Mouse (Mus musculus) lung, embryonic 14.5 days (tissue): ENCODE measurements around the gene Dyx1c1. TPM values are rescaled to one million over a fixed set of nuclear protein-coding genes. Genes with fewer than 3 reads are reported as not detected.

Experiments used
- ATAC-seq: fragments of 200-750 bp; cut with Nextera tagmentation; 2 replicates; pipeline ENCODE4 v1.8.0; 2017; ENCODE audit warnings: mild to moderate bottlenecking, moderate TSS enrichment, moderate library complexity; ENCODE audit not compliant: insufficient read depth
- DNase-seq: peaks from one replicate; pipeline ENCODE4 v3.0.0-alpha.2; 2015
- H3K27ac ChIP-seq: fragments of 300-500 bp; sonication (generic); 2 replicates; pipeline ENCODE4 v1.5.1; 2014; ENCODE audit warnings: low read depth, mild to moderate bottlenecking, moderate library complexity
- H3K27me3 ChIP-seq: fragments of 300-500 bp; sonication (generic); 2 replicates; pipeline ENCODE4 v1.6.1; 2014; ENCODE audit warnings: low read length, control low read depth; ENCODE audit not compliant: insufficient read depth
- H3K36me3 ChIP-seq: fragments of 300-500 bp; sonication (generic); 2 replicates; pipeline ENCODE4 v1.6.1; 2014; ENCODE audit warnings: control low read depth; ENCODE audit not compliant: insufficient read depth
- H3K4me1 ChIP-seq: fragments of 300-500 bp; sonication (generic); 2 replicates; pipeline ENCODE4 v1.6.1; 2014; ENCODE audit warnings: antibody characterized with exemption, control low read depth; ENCODE audit not compliant: insufficient read depth
- H3K4me2 ChIP-seq: fragments of 300-500 bp; sonication (generic); 2 replicates; pipeline ENCODE4 v1.6.1; 2014; ENCODE audit warnings: mild to moderate bottlenecking
- H3K4me3 ChIP-seq: fragments of 300-500 bp; sonication (generic); 2 replicates; pipeline ENCODE4 v1.5.1; 2014; ENCODE audit warnings: low read depth, low read length
- H3K9ac ChIP-seq: fragments of 300-500 bp; sonication (generic); 2 replicates; pipeline ENCODE4 v1.6.1; 2014
- H3K9me3 ChIP-seq: fragments of 300-500 bp; sonication (generic); 2 replicates; pipeline ENCODE4 v1.6.1; 2016; ENCODE audit warnings: low read depth, low read length, control low read depth
- CTCF ChIP-seq: IDR thresholded peaks from 2 replicates; pipeline ENCODE4 v1.5.1; 2016; ENCODE audit warnings: antibody characterized with exemption, low read depth
- WGBS: fragments of 180-500 bp; shearing (Covaris S2); extraction: QIAGEN DNeasy Blood & Tissue Kit; methylation state at CpG from one replicate; pipeline ENCODE4 v1.1.7; 2014; 5-methylcytosine and 5-hydroxymethylcytosine counted together
- polyA plus RNA-seq: library from polyadenylated mRNA; unstranded; fragments of >200 nt; fragmentation: Nextera tagmentation; extraction: Ambion mirVana; gene quantifications from 2 replicates; pipeline ENCODE4 v1.2.1, GENCODE M21; 2014

Dyx1c1 gene
- polyA plus RNA-seq = 1.2 and 1.3 TPM in 2 replicates

DNA sequence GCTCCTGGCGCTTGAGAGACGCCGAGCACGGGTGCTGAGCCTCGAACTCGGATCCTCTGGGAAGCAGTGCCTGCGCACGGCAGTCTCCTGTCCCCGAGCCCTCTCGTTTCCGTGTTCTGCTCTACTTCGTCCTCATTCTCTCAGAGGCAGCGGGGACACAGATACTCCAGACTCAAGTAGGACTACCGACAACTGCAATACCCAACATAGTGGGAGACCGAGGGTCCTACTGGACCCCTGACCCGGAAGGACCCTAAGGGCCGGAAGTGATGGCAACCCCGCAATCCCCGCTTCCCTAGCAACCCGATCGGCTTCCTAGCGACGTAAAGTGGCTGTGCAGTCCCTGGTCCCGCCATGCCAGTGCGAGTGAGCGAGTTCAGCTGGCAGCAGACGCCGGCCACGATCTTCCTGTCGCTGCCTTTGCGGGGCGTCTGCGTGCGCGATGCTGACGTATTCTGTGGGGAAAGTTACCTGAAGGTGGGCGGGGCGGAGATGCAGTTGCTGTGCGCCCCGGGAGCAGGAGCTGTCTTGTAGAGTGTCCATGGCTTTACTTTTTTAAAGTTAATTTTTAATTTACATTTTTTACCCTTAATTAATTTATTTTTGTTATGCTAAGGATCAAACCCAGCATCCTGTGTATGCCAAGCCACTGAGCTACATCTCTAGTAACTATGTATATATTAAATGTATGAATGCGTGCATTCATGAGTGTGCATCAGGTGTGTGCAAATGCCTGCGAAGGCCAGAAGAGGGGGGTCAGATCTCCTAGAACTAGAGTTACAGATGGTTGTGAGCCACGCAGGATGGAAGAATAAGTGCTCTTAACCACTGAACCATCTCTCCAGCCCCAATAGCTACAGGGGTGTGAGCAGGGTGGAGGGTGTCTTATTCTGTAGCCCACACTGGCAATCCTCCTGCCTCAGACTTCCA lies at the start of gene Dyx1c1, which contains the start of gene Gm44503:
Gene Dyx1c1 (plus strand): TSS at position 265 of the 930 bp plus-strand sequence.
Gene Gm44503 (plus strand): TSS at position 332 of the 930 bp plus-strand sequence.
- DNase-seq = peak; percentile 93
- H3K27ac ChIP-seq = peak within 1 kb of the TSS; percentile 50; the same call in 1 of the 2 replicates
- no peaks in the 10 kb centered on the region for H3K9me3 ChIP-seq
- H3K36me3 ChIP-seq = no peaks in the 10 kb centered on the region
- 1% methylated on average over 43 of the region's 43 CpGs for WGBS
- peak within 1 kb of the TSS; percentile 69 for H3K4me2 ChIP-seq
- peak within 1 kb of the TSS; percentile 68 for H3K4me3 ChIP-seq
- peak; percentile 42 for TF ChIP-seq CTCF
- ATAC-seq = peak; percentile 94
- no peaks in the 10 kb centered on the region for H3K27me3 ChIP-seq
- H3K4me1 ChIP-seq = peaks cover 4% of the 10 kb centered on the region; the same call in 1 of the 2 replicates
- H3K9ac ChIP-seq = peak within 1 kb of the TSS; percentile 63

DNA sequence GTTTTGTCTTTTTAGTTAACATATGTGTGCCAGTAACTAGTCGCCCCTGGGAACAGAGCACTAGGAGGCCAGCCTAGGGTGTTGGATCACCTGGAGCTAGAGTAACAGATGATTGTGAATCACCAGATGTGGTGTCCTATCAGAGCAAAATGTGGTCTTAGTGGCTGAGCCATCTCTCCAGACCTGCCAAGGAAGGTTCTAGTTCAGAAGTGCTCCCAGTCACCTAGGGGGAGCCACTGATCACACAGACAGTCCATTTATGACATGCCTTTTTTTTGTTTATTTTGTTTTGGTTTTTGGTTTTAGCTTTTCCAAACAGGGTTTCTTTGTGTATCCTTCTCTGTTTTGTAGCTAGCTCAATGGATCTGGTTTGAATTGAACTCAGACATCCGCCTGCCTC lies 47.2 kb upstream of the Dyx1c1 start:
- no peak overlapping the region for H3K27ac ChIP-seq
- H3K36me3 ChIP-seq = no peaks in the 10 kb centered on the region
- no peak overlapping the region for H3K4me2 ChIP-seq
- no peaks in the 10 kb centered on the region for H3K9me3 ChIP-seq
- ATAC-seq = no peak
- DNase-seq = no peak
- 94% methylated on average over 2 of the region's 2 CpGs for WGBS
- no peaks in the 10 kb centered on the region for H3K27me3 ChIP-seq
- H3K9ac ChIP-seq = no peak overlapping the region
- TF ChIP-seq CTCF = no peak
- H3K4me3 ChIP-seq = no peak overlapping the region
- H3K4me1 ChIP-seq = no peaks in the 10 kb centered on the region

DNA sequence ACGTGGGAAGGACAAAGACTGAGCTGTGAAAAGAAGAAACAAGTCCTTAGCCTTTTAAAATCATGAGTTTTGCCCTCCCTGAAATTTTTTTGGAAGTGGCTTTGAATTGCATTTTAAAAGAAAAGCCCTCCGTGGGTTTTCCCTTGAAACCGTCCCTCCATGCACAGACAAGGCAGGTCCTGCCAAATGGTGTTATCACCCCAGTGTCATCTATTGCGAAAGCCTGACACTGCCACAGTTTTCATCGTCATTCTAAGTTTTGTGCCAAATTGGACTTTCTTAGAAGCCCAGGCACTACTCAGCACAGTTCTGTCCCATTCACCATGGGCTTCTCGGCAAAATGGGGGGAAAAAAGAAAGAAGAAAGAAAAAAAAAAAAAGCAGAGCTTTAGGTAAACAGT lies 45.0 kb upstream of the Dyx1c1 start:
- Histone ChIP-seq H3K4me2 (peak overlapping the region; percentile 48), H3K36me3 (no peaks in the 10 kb centered on the region), H3K27ac (no peak overlapping the region; the same call in 1 of the 2 replicates), H3K27me3 (no peaks in the 10 kb centered on the region), H3K4me3 (no peak overlapping the region), H3K4me1 (no peaks in the 10 kb centered on the region), H3K9me3 (no peaks in the 10 kb centered on the region), H3K9ac (no peak overlapping the region)
- ATAC-seq (peak; percentile 70; the same call in 1 of the 2 replicates), DNase-seq (peak; percentile 77)
- WGBS = 35% methylated on average over 6 of the region's 6 CpGs
- no peak for TF ChIP-seq CTCF

DNA sequence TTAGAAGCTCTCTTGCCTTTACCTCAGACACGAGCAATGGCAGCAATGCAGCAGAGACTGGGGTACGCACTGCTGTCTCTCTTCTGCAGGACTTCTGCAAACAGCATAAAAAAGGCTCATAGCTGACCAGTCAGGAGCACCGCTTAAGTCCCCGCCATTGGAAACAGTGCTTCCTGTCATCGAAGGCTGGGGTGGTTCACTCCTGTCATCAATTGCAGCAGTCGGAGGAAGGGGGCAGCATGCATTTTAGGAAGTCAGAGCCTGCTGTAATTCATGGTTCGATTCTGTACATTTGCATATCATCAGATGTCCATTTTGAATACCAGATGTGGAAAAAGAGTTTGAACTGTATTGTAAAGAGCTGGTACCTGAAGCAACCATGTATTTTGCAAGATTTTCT lies 42.9 kb upstream of the Dyx1c1 start:
- Histone ChIP-seq H3K9me3 (no peaks in the 10 kb centered on the region), H3K4me1 (no peaks in the 10 kb centered on the region), H3K27me3 (no peaks in the 10 kb centered on the region), H3K4me3 (no peak overlapping the region), H3K36me3 (no peaks in the 10 kb centered on the region), H3K4me2 (no peak overlapping the region), H3K9ac (no peak overlapping the region), H3K27ac (no peak overlapping the region)
- no peak for TF ChIP-seq CTCF
- WGBS = 56% methylated on average over 7 of the region's 7 CpGs
- DNase-seq = peak; percentile 20
- no peak for ATAC-seq

DNA sequence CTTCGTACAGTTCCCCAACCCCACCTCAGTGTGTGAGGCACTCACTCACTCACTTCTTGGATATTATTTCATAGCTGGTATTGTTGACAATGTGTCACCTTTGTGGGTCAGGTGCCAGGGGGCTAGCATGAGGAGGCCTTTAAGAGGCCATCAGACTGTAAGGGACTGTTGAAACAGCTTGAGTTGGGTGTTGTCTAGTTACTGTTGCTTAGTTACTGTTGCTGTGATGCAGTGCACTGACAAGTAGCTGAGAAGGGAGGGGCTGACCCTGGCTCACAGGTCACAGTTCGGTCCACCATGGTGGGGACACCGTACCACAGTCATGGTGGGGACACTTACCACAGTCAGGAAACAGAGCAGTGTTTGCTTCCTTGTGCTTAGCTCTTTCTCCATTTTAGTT lies 35.5 kb upstream of the Dyx1c1 start:
- Histone ChIP-seq H3K9ac (no peak overlapping the region), H3K4me1 (peaks cover 6% of the 10 kb centered on the region; the same call in 1 of the 2 replicates), H3K4me2 (no peak overlapping the region), H3K36me3 (no peaks in the 10 kb centered on the region), H3K27me3 (no peaks in the 10 kb centered on the region), H3K4me3 (no peak overlapping the region), H3K27ac (no peak overlapping the region), H3K9me3 (no peaks in the 10 kb centered on the region)
- TF ChIP-seq CTCF = no peak
- 86% methylated on average over 3 of the region's 3 CpGs for WGBS
- DNase-seq = no peak
- ATAC-seq = no peak

DNA sequence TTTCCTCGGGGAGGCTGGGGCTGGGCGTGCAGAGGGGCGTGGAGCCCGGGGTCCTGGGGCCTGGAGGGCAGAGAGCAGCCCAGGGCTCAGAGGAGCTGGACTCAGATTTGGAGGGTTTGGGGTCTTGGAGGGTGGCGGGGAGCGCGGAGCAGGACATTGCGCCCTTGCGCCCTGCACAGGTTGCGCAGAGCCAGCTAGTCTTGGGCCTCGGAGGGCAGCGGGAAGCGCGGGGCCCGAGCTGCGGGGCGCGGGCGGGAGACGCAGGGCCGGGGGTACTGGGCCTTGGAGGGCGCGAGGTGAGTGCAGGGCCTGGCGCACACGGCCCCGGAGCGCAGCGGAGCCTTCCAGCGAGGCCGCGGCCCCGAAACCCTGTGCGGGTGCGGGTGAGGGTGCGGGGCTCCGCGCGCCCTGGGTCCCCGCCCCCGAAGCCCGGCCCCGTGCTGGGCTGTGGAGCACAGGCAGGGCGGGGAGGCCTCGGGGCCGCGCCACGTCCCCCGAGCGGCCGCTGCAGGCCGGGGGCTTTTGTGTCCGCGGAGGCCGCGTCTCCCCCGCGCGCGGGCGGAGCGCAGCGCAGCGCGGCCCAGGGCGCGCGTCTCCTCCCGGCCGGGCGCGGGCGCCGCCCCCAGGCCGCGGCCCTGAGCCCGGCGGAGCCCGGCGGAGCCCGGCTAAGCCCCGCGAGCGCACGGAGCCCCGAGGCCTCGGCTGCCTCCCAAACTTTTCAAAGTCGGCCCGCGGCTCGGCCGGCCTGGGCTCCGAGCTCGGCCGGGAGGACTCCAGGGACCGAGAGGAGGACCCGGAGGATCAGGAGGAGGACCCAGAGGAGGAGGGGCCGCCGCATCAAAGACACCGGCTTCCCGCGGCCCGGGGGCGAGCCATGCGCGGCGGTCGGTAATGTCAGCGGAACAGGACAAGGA lies 33.3 kb upstream of the Dyx1c1 start, which contains the start of gene Pygo1:
Gene Pygo1 (plus strand): TSS at position 625 of the 914 bp plus-strand sequence.
- peak; percentile 76 for DNase-seq
- Histone ChIP-seq H3K27ac (peak within 1 kb of the TSS; percentile 87), H3K9ac (peak within 1 kb of the TSS; percentile 93), H3K4me1 (peaks cover 6% of the 10 kb centered on the region; the same call in 1 of the 2 replicates), H3K36me3 (no peaks in the 10 kb centered on the region), H3K27me3 (no peaks in the 10 kb centered on the region), H3K4me3 (peak within 1 kb of the TSS; percentile 72), H3K4me2 (peak within 1 kb of the TSS; percentile 78), H3K9me3 (no peaks in the 10 kb centered on the region)
- WGBS = under 1% methylated on average over 94 of the region's 108 CpGs
- TF ChIP-seq CTCF = no peak
- peak; percentile 88 for ATAC-seq
